Mouse (Mus musculus) kidney, embryonic 14.5 days (tissue): ENCODE data around the gene Sh2d1b2. TPM values are rescaled to one million over a fixed set of nuclear protein-coding genes. Genes with fewer than 3 reads are reported as not detected.

Experiments used
- ATAC-seq: fragments of 200-750 bp; cut with Nextera tagmentation; 2 replicates; pipeline ENCODE4 v1.8.0; 2017; ENCODE audit warnings: moderate number of reproducible peaks, mild to moderate bottlenecking, moderate TSS enrichment, moderate library complexity; ENCODE audit not compliant: low FRiP score, low TSS enrichment
- H3K27ac ChIP-seq: fragments of 300-500 bp; sonication (generic); 2 replicates; pipeline ENCODE4 v1.5.1; 2014; ENCODE audit warnings: low read depth, mild to moderate bottlenecking, low read length, moderate library complexity, mixed read lengths
- H3K27me3 ChIP-seq: fragments of 300-500 bp; sonication (generic); 2 replicates; pipeline ENCODE4 v1.6.1; 2014; ENCODE audit warnings: mild to moderate bottlenecking, low read length; ENCODE audit not compliant: control insufficient read depth, insufficient read depth
- H3K36me3 ChIP-seq: fragments of 300-500 bp; sonication (generic); 2 replicates; pipeline ENCODE4 v1.6.1; 2014; ENCODE audit warnings: low read length, mixed read lengths; ENCODE audit not compliant: control insufficient read depth, insufficient read depth
- H3K4me1 ChIP-seq: fragments of 300-500 bp; sonication (generic); 2 replicates; pipeline ENCODE4 v1.6.1; 2014; ENCODE audit warnings: low read length, mixed read lengths; ENCODE audit not compliant: control insufficient read depth, insufficient read depth
- H3K4me2 ChIP-seq: fragments of 300-500 bp; sonication (generic); replicated peaks from 2 replicates; pipeline ENCODE4 v1.6.1; 2014; ENCODE audit warnings: low read depth, mild to moderate bottlenecking, low read length
- H3K4me3 ChIP-seq: fragments of 300-500 bp; sonication (generic); 2 replicates; pipeline ENCODE4 v1.5.1; 2014; ENCODE audit warnings: mild to moderate bottlenecking, low read length
- H3K9ac ChIP-seq: fragments of 300-500 bp; sonication (generic); 2 replicates; pipeline ENCODE4 v1.6.1; 2014; ENCODE audit warnings: low read depth, mild to moderate bottlenecking, low read length, moderate library complexity
- H3K9me3 ChIP-seq: fragments of 300-500 bp; sonication (generic); 2 replicates; pipeline ENCODE4 v1.6.1; 2016; ENCODE audit warnings: low read length; ENCODE audit not compliant: control insufficient read depth
- WGBS: fragments of 180-500 bp; shearing (Covaris S2); extraction: QIAGEN DNeasy Blood & Tissue Kit; methylation state at CpG from one replicate; pipeline ENCODE4 v1.1.7; 2014; 5-methylcytosine and 5-hydroxymethylcytosine counted together
- polyA plus RNA-seq: library from polyadenylated mRNA; unstranded; fragments of >200 nt; fragmentation: Nextera tagmentation; extraction: Ambion mirVana; gene quantifications from 2 replicates; pipeline ENCODE4 v1.2.1, GENCODE M21; 2014

The Sh2d1b2 gene
- polyA plus RNA-seq, 1 experiment from 2014 or later = not detected

DNA sequence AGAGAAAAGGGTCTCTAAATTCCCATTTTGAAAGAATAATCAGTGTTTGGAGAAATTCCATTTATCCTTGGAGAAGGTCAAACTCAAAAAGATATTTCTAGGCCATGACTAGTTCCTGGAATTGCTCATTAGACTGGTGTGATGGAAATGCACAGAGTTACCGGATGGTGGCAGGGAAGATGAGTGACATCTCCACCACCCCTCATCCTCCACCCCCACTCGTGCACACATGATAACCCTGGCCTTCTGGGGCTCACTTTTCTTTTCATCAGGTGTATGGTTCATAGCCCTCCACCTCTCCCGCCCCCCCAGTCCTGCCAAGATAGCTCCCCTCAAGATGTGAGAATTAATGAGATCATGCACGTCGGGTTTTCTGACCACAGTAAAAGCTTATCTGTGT is 60.7 kb downstream of the Sh2d1b2 start:
- ATAC-seq = no peak
- Histone ChIP-seq H3K36me3 (no peaks in the 10 kb centered on the region), H3K27ac (no peak overlapping the region), H3K4me1 (no peaks in the 10 kb centered on the region), H3K9ac (no peak overlapping the region), H3K27me3 (no peaks in the 10 kb centered on the region), H3K4me3 (no peak overlapping the region), H3K9me3 (peaks cover 3% of the 10 kb centered on the region; the same call in 1 of the 2 replicates), H3K4me2 (no peak overlapping the region)
- 78% methylated on average over 5 of the region's 5 CpGs for WGBS

DNA sequence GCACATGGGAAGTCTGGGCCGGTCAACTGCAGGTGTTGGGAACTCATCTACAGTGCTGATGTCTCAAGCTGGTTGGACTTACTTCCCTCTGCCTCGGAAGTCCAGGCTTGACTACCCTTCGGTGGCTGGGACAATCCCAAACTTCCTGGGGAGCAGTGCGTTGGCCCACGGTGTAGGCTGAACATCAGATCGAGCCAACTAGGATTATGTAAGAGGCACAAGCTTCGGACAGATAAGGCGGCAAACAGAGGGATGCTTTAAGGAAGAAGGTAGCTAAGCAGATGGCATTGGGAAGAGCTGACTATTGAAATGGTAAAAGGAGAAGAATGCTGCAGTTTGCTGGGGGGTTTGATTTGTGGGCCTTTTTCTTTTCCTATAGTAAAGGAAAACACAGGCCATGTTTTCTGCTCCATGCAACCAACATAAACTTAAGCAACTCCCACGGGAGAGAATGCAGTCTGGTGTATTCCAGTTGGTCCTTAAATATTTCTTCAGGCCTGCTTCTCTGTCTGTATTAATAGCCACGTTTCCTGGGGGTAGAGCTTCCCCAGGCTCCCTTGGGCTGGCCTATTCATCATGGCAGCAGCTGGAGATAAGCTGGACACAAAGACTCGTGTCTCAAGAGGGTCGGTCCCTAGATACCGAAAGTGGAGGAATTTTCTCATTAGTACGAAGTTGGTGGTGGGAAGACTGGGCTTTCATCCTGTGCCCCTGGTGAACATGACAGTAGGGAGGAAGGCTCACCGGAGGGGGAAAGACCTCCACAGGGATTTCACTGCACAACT is 62.4 kb downstream of the Sh2d1b2 start:
- WGBS = 86% methylated on average over 15 of the region's 15 CpGs
- Histone ChIP-seq H3K27me3 (no peaks in the 10 kb centered on the region), H3K4me1 (no peaks in the 10 kb centered on the region), H3K4me2 (no peak overlapping the region), H3K36me3 (no peaks in the 10 kb centered on the region), H3K9me3 (peaks cover under 1% of the 10 kb centered on the region; the same call in 1 of the 2 replicates), H3K9ac (no peak overlapping the region), H3K4me3 (no peak overlapping the region), H3K27ac (no peak overlapping the region)
- no peak for ATAC-seq

GRCm38 (mm10) chr1:170299496-170299895 is 66.9 kb downstream of the Sh2d1b2 start:
- ATAC-seq = peak; percentile 69; the same call in 1 of the 2 replicates
- Histone ChIP-seq H3K9ac (no peak overlapping the region), H3K36me3 (no peaks in the 10 kb centered on the region), H3K4me3 (no peak overlapping the region), H3K4me2 (no peak overlapping the region), H3K27ac (no peak overlapping the region), H3K9me3 (no peaks in the 10 kb centered on the region), H3K27me3 (no peaks in the 10 kb centered on the region), H3K4me1 (no peaks in the 10 kb centered on the region)
- WGBS = 35% methylated on average over 4 of the region's 4 CpGs

GRCm38 (mm10) chr1:170301686-170302085 is 69.1 kb downstream of the Sh2d1b2 start:
- no peaks in the 10 kb centered on the region for H3K36me3 ChIP-seq
- WGBS = 91% methylated on average over 9 of the region's 9 CpGs
- no peak overlapping the region for H3K9ac ChIP-seq
- no peak overlapping the region for H3K4me3 ChIP-seq
- ATAC-seq = no peak
- no peaks in the 10 kb centered on the region for H3K27me3 ChIP-seq
- H3K27ac ChIP-seq = no peak overlapping the region
- no peak overlapping the region for H3K4me2 ChIP-seq
- no peaks in the 10 kb centered on the region for H3K9me3 ChIP-seq
- no peaks in the 10 kb centered on the region for H3K4me1 ChIP-seq

DNA sequence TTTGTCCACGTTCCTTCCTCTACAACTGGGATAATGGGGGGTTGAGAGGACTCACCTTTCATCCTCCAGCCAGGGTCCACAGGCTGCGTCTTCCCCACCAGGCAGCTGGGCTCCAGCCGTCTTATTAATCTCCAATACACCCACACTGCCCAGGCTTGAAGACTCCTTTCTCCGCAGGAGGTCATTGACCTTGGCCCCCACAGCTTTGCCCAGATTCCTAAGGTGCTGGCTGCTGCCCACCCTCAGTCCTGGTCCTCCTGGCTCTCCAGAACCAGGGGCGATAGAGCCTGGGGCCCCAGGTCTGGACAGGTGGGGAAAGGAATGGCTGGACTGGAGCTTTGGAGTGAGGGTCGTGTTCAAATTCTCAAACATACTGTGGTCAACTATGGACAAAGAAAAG is 69.9 kb downstream of the Sh2d1b2 start:
- ATAC-seq = no peak
- H3K27ac ChIP-seq = no peak overlapping the region

GRCm38 (mm10) chr1:170303103-170303502 is 70.6 kb downstream of the Sh2d1b2 start:
- no peak overlapping the region for H3K4me2 ChIP-seq
- ATAC-seq = no peak
- no peaks in the 10 kb centered on the region for H3K4me1 ChIP-seq
- H3K9ac ChIP-seq = no peak overlapping the region
- 57% methylated on average over 6 of the region's 6 CpGs for WGBS
- H3K9me3 ChIP-seq = no peaks in the 10 kb centered on the region
- H3K27ac ChIP-seq = no peak overlapping the region
- H3K4me3 ChIP-seq = no peak overlapping the region
- H3K36me3 ChIP-seq = no peaks in the 10 kb centered on the region
- no peaks in the 10 kb centered on the region for H3K27me3 ChIP-seq

More for the DNA sequence above, 69.9 kb downstream of the Sh2d1b2 start:
- Histone ChIP-seq H3K9me3 (no peaks in the 10 kb centered on the region), H3K4me3 (no peak overlapping the region), H3K36me3 (no peaks in the 10 kb centered on the region), H3K4me1 (no peaks in the 10 kb centered on the region), H3K27me3 (no peaks in the 10 kb centered on the region), H3K4me2 (no peak overlapping the region), H3K9ac (no peak overlapping the region)
- WGBS = 86% methylated on average over 6 of the region's 6 CpGs

Other genes with a start within 250 kb of the Sh2d1b2 start
- gene Ddr2, start 122.0 kb upstream of the Sh2d1b2 start, polyA plus RNA-seq = 22.3 and 29.5 TPM in 2 replicates
- 36.5 and 51.0 TPM in 2 replicates for gene Uap1, start 57.8 kb upstream of the Sh2d1b2 start, polyA plus RNA-seq
- gene Uhmk1, start 17.4 kb upstream of the Sh2d1b2 start, polyA plus RNA-seq = 8.2 and 12.2 TPM in 2 replicates
- gene Sh2d1b1, start 44.6 kb downstream of the Sh2d1b2 start, polyA plus RNA-seq = 0.11 TPM in 1 of 2 replicates, not detected in the other
- 3.5 and 6.0 TPM in 2 replicates for gene Gm7694, start 73.6 kb downstream of the Sh2d1b2 start, polyA plus RNA-seq
- gene Spata46, start 76.1 kb downstream of the Sh2d1b2 start, polyA plus RNA-seq = 2.0 TPM in 2 replicates